Mouse (Mus musculus) myocyte (in vitro differentiated cells): Measurements from ENCODE around the gene Fam228a.

Experiments used
- CEBPB ChIP-seq: IDR thresholded peaks from 2 replicates; pipeline ENCODE4 v1.6.1; 2011; ENCODE audit warnings: mild to moderate bottlenecking, moderate library complexity; ENCODE audit not compliant: poor library complexity, insufficient read depth, severe bottlenecking
- E2F4 ChIP-seq: IDR thresholded peaks from one replicate; pipeline ENCODE4 v1.6.1; 2011; ENCODE audit warnings: mild to moderate bottlenecking, control low read depth, moderate library complexity; ENCODE audit not compliant: insufficient read depth
- MYOG ChIP-seq, 3 experiments: IDR thresholded peaks; one replicate each; pipeline ENCODE4 v1.6.1; 2011; ENCODE audit warnings: control low read depth in 2 of 3, low read depth in 2 of 3, mild to moderate bottlenecking in 2 of 3; ENCODE audit not compliant: insufficient read length in 2 of 3, control insufficient read depth in 1 of 3, insufficient read depth in 1 of 3
- POLR2A ChIP-seq: IDR thresholded peaks from one replicate; pipeline ENCODE4 v1.6.1; 2011; ENCODE audit warnings: low read depth, mild to moderate bottlenecking, control low read depth, moderate library complexity; ENCODE audit not compliant: insufficient read length
- POLR2AphosphoS2 ChIP-seq: IDR thresholded peaks from one replicate; pipeline ENCODE4 v1.6.1; 2011; ENCODE audit warnings: low read depth, control low read depth; ENCODE audit not compliant: insufficient read length
- TCF12 ChIP-seq: IDR thresholded peaks from one replicate; pipeline ENCODE4 v1.6.1; 2011; ENCODE audit warnings: mild to moderate bottlenecking, control low read depth; ENCODE audit not compliant: poor library complexity, insufficient read depth, severe bottlenecking
- TCF3 ChIP-seq: IDR thresholded peaks from one replicate; pipeline ENCODE4 v1.6.1; 2011; ENCODE audit warnings: low read depth, control low read depth; ENCODE audit not compliant: insufficient read length
- USF1 ChIP-seq: IDR thresholded peaks from one replicate; pipeline ENCODE4 v1.6.1; 2011; ENCODE audit warnings: low read depth, mild to moderate bottlenecking, control low read depth, moderate library complexity

DNA sequence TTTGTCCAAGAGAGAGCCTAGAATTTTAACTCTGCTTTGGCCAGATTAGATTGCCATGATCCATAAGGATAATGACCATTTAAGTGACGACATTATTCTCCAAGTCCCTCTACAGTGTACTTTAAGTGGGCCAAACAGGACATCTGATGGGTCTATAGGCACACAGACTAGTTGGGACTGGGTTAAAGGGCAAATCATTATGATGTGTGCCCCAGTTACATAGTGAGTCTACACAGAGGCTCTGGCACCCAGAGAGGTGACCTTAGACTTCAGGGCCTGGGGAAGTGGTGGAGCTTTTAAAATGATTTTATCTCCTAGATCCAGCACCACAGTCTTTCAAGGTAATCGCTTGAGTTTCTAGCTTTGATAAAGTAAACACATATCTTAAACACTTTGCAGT lies 42.0 kb upstream of the Fam228a start:
- no peak for TF ChIP-seq POLR2A
- TF ChIP-seq USF1 = no peak
- TF ChIP-seq POLR2AphosphoS2 = no peak
- no peak for TF ChIP-seq TCF3
- no peak for TF ChIP-seq TCF12
- no peak for TF ChIP-seq E2F4
- TF ChIP-seq MYOG (IDR thresholded peaks at IDR 0.05; ENCODE audit: control insufficient read depth in 1 of 3, insufficient read depth in 1 of 3, insufficient read length in 2 of 3, low read depth in 2 of 3) = no peak
- TF ChIP-seq CEBPB = no peak
